Mouse (Mus musculus) B cell, adult 2 months (primary cell): ENCODE measurements around the gene Pbx3.

Experiments
- DNase-seq, 2 experiments: peaks; one replicate each; pipeline ENCODE4 v3.0.0; 2022

The Pbx3 gene

GRCm38 (mm10) chr2:34289726-34290125, 83.2 kb downstream of the Pbx3 start:
- no peak for DNase-seq

- DNase-seq, result no peak
Measured at GRCm38 (mm10) chr2:34284239-34284638, 88.7 kb downstream of the Pbx3 start.

GRCm38 (mm10) chr2:34280996-34281395, 91.9 kb downstream of the Pbx3 start:
- DNase-seq, result no peak

GRCm38 (mm10) chr2:34279726-34280125, 93.2 kb downstream of the Pbx3 start:
- no peak for DNase-seq

- no peak for DNase-seq
Measured at GRCm38 (mm10) chr2:34275630-34276193, 97.2 kb downstream of the Pbx3 start.

- DNase-seq, result no peak
Measured at GRCm38 (mm10) chr2:34262046-34262445, 110.9 kb downstream of the Pbx3 start.

GRCm38 (mm10) chr2:34260653-34261076, 112.3 kb downstream of the Pbx3 start:
- DNase-seq, result no peak

- no peak for DNase-seq
Measured at GRCm38 (mm10) chr2:34258256-34258655, 114.7 kb downstream of the Pbx3 start.

GRCm38 (mm10) chr2:34257611-34258010, 115.3 kb downstream of the Pbx3 start:
- DNase-seq, result no peak

GRCm38 (mm10) chr2:34256000-34256553, 116.9 kb downstream of the Pbx3 start:
- DNase-seq, result no peak

- no peak for DNase-seq
Measured at GRCm38 (mm10) chr2:34253627-34254026, 119.3 kb downstream of the Pbx3 start.

GRCm38 (mm10) chr2:34253111-34253510, 119.8 kb downstream of the Pbx3 start:
- no peak for DNase-seq

GRCm38 (mm10) chr2:34252286-34252685, 120.7 kb downstream of the Pbx3 start:
- DNase-seq, result no peak

GRCm38 (mm10) chr2:34249961-34250658, 122.8 kb downstream of the Pbx3 start:
- peak in 1 of 2 experiments; percentile 2 for DNase-seq

- DNase-seq, result peak; percentile 23 to 33
Measured at GRCm38 (mm10) chr2:34249141-34249960, 123.6 kb downstream of the Pbx3 start.

GRCm38 (mm10) chr2:34240885-34241284, 132.1 kb downstream of the Pbx3 start:
- DNase-seq, result no peak

- no peak for DNase-seq
Measured at GRCm38 (mm10) chr2:34239315-34239858, 133.6 kb downstream of the Pbx3 start.

GRCm38 (mm10) chr2:34235467-34236075, 137.4 kb downstream of the Pbx3 start:
- DNase-seq, result no peak

GRCm38 (mm10) chr2:34234274-34234673, 138.7 kb downstream of the Pbx3 start:
- DNase-seq, result no peak

- no peak for DNase-seq
Measured at GRCm38 (mm10) chr2:34233271-34233670, 139.7 kb downstream of the Pbx3 start.

GRCm38 (mm10) chr2:34227688-34228087, 145.3 kb downstream of the Pbx3 start:
- DNase-seq, result no peak

- DNase-seq, result no peak
Measured at GRCm38 (mm10) chr2:34225470-34225869, 147.5 kb downstream of the Pbx3 start.

- DNase-seq, result no peak
Measured at GRCm38 (mm10) chr2:34221477-34221876, 151.5 kb downstream of the Pbx3 start.
